Mouse (Mus musculus) cerebellum, postnatal 25 days (tissue): ENCODE measurements around the gene Psmg4.

Experiments
- DNase-seq, 2 experiments: peaks; one replicate each; pipeline ENCODE4 v3.0.0; 2021; ENCODE audit warnings: mixed read lengths in 2 of 2

Gene Psmg4

GRCm38 (mm10) chr13:34162491-34163303 lies at the start of gene Psmg4:
Psmg4 (plus strand) TSS chr13:34162964.
- peak; percentile 94 to 95 for DNase-seq

GRCm38 (mm10) chr13:34113086-34113485 lies 49.7 kb upstream of the Psmg4 start:
- no peak for DNase-seq

- no peak for DNase-seq
Measured at GRCm38 (mm10) chr13:34114654-34115053, 48.1 kb upstream of the Psmg4 start.

GRCm38 (mm10) chr13:34116508-34116907 lies 46.3 kb upstream of the Psmg4 start:
- DNase-seq = no peak

GRCm38 (mm10) chr13:34118816-34119215 lies 43.9 kb upstream of the Psmg4 start:
- DNase-seq = no peak

DNA sequence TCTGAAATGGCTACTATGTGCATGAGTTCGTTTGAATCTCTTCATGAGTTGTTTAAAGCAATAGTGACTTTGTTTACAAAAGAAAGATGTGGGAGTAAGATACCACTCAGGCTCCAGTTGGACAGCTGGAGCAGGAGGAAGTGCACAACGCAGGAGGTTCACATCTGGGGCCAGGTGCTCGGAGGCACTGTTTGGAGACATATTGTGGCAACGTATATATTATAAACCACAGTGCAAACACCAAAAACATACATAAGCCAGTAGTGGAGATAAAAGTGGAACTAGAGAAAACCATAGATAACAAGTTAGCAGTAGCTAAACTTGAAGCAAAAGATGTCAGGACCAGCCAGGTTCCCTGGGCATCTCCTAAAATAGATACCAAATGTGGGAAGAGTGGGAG lies 43.4 kb upstream of the Psmg4 start:
- DNase-seq = no peak

DNA sequence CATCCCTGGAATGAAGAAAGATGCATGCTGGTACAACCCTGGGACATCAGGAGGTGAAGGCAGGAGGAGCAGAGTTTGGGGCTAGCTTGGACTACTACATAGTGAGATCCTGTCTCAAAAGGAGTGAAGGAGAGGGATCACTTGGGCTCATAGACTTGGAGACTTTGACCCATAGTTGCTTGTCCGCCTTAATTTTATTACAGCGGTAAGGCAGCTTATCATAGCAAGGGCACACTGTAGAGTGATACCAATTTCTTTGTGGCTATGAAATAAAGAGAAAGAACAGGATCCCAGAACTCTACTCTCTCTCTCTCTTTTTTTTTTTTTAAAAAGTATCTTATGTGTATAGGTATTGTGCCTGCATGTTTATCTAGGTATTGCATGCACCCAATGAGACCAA lies 42.2 kb upstream of the Psmg4 start:
- DNase-seq = no peak

DNA sequence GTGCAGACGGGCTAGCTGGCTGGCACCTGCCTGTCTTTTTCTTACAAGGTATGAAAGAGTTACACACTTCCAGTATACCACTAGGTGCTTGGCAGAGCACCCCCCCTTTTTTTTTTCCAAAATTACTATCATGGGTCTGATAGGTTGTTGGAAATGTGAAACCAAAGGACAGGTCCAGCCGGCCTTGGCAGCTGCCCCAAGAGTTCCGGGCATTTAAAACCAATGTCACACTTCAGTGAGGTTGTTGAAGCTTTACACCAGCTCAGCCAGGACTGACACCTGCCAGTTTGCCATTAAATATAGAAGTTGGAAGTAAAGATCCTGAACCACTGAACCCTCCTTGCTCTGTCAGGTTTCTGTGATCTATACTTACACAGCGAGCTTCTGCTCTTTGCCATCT lies 37.1 kb upstream of the Psmg4 start:
- DNase-seq = peak in 1 of 2 experiments; percentile 19

DNA sequence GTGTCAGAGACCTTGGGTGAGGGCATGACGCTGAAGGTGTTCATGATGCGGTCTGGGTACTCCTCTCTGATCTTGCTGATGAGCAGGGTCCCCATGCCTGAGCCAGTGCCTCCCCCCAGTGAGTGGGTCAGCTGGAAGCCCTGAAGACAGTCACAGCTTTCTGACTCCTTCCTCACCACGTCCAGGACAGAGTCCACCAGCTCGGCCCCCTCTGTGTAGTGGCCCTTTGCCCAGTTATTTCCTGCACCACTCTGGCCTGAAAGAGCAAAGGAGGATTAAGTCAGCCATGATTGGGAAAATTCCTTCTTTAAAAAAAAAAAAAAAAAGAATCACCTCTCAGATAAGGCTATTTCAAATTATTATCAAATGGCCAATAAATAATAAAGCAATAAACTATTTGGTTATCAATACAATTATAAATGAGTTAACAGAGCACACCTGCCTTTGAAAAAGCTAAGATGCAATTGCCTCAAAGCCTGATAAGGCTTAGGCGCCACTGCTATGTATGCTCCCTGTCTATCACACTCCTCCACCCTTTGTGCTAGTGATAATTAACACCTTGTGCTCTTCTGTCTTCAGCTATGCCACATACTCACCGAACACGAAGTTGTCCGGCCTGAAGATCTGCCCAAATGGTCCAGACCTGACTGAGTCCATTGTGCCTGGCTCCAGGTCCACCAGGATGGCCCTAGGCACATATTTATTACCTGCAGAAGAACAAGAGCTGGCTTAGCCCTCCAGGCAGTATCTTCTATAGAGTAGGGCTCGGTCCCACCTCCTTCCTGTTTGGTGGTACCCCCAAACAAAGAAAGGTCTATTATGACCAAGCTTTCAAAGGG lies 34.3 kb upstream of the Psmg4 start:
- no peak for DNase-seq

DNA sequence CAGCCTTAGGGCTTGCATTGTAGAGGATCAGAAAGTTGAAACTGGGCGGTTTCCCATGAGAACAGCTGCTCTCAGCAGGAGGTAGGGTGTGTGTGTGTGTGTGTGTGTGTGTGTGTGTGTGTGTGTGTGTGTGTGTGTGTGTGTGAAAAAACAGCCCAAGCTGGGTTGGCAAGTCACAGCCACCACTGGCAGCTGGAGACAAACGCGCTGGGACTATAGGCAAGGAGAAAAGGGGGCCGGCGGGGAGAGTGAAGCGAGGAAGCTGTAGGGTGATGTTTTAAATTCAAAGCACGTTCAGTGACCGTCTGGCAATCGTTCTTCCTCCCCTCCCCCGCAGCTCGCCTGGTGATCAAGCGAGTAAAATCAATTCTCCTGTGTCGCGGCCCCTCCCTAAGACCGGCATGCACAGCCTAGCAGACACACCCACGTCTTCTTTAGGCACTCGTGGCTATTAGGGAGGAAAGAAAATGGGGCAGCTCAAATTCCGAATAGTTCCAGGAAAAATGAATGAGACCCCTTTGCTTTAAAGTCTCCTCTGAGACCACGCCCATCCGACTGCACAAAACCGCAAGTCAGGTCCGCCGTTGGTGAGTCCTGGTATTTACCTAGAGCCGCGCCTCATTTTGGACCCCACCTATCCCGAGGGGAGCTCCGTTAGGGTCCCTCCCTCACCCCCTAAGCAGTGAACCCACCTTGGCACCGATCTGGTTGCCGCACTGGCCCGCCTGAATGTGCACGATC lies 33.1 kb upstream of the Psmg4 start:
- DNase-seq = peak in 1 of 2 experiments; percentile 41

- DNase-seq = peak; percentile 37 to 50
Measured at GRCm38 (mm10) chr13:34130226-34130731, 32.5 kb upstream of the Psmg4 start, which contains the start of gene Tubb2b. Tubb2b (minus strand) TSS chr13:34130466.

- peak in 1 of 2 experiments; percentile 39 for DNase-seq
Measured at GRCm38 (mm10) chr13:34131011-34131707, 31.6 kb upstream of the Psmg4 start.

DNA sequence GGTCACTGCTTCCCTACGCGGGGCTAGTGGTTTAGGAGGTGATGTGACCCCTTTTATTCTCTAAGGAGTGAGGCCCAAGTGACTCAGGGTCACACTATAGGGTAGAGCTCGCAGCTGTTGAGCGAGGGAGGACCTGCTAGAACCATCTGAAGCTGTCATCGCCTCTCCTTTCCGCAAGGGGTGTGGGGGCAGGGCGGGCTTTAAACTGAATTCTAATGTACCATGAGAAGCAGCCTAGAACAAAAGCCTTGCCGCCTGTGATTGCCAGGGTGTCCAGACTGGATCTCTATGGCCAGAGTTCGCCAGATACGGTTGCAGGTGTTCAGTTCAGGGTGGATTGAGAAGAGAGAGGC lies 31.1 kb upstream of the Psmg4 start:
- peak; percentile 43 to 58 for DNase-seq

GRCm38 (mm10) chr13:34132299-34132698 lies 30.5 kb upstream of the Psmg4 start:
- no peak for DNase-seq

- DNase-seq = no peak
Measured at GRCm38 (mm10) chr13:34132875-34133274, 29.9 kb upstream of the Psmg4 start.

- DNase-seq = peak in 1 of 2 experiments; percentile 31
Measured at GRCm38 (mm10) chr13:34133326-34134071, 29.3 kb upstream of the Psmg4 start.

DNA sequence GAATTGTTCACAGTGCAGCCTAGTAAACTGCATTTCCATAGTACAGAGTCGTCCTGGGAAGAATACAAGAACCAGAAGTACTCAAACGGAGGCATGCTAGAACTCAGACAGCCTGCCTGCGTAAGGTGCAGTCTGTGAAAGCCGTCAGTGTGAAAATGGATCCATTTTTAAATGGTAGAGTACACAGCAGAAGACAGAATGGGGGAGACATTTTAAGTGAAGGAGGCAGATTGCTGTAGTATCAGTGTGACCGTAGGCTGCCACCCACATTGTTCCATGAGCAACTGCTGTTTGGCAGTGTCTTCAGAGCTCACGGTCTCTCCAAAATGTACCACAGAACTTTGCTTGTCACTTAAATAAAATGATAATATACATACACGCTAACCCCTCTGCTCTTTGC lies 28.5 kb upstream of the Psmg4 start:
- no peak for DNase-seq

GRCm38 (mm10) chr13:34136605-34137004 lies 26.2 kb upstream of the Psmg4 start:
- DNase-seq = peak; percentile 66 to 72

- DNase-seq = no peak
Measured at GRCm38 (mm10) chr13:34143389-34143788, 19.4 kb upstream of the Psmg4 start.

GRCm38 (mm10) chr13:34146916-34147315 lies 15.8 kb upstream of the Psmg4 start:
- no peak for DNase-seq

DNA sequence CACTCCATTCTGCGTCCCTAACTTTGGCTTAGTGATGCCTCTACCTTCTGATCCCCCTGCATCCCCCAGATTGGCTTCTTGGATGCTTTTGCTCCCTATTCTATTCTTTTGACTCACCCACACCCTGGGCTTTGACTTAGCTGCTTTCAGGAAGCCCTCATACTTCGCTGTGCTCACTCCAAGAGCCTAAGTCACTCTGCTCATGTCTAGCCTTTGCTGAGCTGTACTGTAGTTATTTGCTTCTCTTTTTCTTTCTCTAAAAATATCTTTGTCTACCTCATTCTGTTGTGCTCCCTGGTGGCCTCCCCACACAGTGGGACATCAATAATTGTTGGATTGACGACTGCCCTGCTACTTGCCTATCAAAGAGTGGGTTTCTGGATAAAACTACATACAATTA lies 14.6 kb upstream of the Psmg4 start:
- DNase-seq = peak in 1 of 2 experiments; percentile 7
